Mouse (Mus musculus): Measurements from ENCODE around the gene Gng8. TPM values are rescaled to one million over a fixed set of nuclear protein-coding genes. Genes with fewer than 3 reads are reported as not detected.

Gene Gng8
- total RNA-seq, 2 experiments from 2014 or later = 1.2 to 1.7 TPM

GRCm38 (mm10) chr7:16875326-16875725 is 16.3 kb upstream of the Gng8 start:
- intact Hi-C loops (cut with DNase I) = no loop called here
- no peak for DNase-seq

- intact Hi-C loops (cut with DNase I) = no loop called here
- peak; percentile 33 for DNase-seq
These were observed 15.6 kb upstream of the Gng8 start for GRCm38 (mm10) chr7:16876006-16876405.

DNA sequence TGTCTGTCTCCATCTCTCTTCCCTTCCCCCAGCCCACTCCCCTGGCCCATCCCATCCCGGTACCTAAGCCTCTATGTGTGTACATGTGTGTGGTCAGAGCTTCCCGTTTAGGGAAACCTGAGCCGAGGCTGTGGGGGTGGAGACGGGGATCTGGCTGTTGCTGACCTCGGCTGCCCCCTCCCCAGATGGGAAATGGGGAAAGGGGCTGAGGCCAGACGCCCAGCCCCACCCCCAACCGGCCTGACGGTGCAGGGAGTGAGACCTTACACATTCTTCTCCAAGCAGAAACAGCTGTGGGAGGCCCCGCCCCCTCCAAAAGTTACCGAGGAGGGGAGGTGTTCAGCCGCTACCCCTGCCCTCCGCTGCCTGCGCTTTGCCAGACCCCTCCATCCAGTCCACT is 15.0 kb upstream of the Gng8 start:
- DNase-seq = peak; percentile 32
- intact Hi-C loops (cut with DNase I) = no loop called here

DNA sequence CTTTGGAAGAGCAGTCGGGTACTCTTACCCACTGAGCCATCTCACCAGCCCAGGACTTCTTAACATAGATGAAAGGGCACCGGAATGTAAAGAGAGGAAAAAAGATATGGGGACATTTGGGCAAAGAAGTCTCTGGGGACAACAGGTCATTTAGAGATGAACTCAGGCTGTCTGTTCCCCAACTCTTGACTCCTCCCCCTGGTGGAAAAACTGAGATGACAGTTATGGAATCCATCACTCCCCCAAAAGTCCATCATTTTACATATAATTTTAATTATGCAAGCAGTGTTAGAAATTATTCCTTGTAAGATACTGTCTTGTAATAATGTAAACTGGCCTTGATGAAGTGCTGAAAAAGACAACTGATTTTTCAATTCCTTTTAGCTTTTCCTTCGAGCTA is 13.9 kb upstream of the Gng8 start:
- DNase-seq = no peak
- intact Hi-C loops (cut with DNase I) = no loop called here

GRCm38 (mm10) chr7:16879796-16880547 is 11.6 kb upstream of the Gng8 start:
- intact Hi-C loops (cut with DNase I) = no loop called here
- DNase-seq = peak; percentile 34

GRCm38 (mm10) chr7:16880615-16881014 is 11.0 kb upstream of the Gng8 start:
- no peak for DNase-seq
- intact Hi-C loops (cut with DNase I) = no loop called here

GRCm38 (mm10) chr7:16883162-16883561 is 8.4 kb upstream of the Gng8 start:
- intact Hi-C loops (cut with DNase I) = no loop called here
- no peak for DNase-seq

GRCm38 (mm10) chr7:16884334-16884733 is 7.3 kb upstream of the Gng8 start:
- DNase-seq = no peak
- intact Hi-C loops (cut with DNase I) = no loop called here

DNA sequence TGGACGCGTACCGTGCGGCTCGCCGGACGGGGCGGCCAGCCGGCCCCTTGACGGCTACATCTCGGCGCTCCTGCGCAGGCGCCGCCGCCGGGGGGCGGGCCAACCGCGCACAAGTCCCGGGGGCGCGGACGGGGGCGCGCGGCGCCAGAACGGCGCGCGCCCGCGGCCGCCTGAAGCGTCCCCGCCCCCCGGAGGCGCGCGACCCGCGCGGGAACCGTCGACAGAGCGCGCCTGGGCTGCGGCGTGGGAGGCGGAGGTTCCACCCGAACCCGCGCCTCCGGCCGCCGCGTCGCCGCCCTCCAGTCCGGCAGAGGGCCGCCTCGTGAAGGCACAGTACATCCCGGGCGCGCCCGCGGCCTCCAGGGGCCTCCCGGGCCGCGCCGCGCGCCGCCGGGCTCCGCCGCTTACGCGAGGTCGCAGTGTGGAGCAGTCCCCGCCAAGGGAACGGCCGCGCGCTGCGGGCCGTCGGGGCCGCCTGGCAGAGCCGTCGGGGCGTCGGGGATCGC is 6.3 kb upstream of the Gng8 start:
- intact Hi-C loops (cut with DNase I) = no loop called here
- DNase-seq = peak; percentile 22

DNA sequence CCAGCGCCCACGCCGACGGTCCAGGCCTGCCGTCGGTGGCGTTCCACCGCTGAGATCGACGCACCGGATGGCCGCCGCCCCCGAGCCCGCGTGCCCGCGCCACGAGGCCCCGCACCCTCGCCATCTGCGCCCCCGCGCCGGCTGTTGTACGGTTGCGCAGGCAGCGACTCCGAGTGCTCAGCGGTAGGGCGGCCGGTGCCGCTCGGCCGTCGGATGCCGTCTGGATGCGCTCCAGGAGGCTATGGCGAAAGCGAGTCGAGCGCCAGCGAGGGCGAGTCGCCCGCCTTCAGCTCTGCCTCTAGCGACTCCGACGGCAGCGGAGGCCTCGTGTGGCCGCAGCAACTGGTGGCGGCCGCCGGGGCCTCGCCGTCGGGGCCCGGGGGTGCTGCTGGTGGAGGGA is 5.7 kb upstream of the Gng8 start:
- DNase-seq = peak; percentile 45
- intact Hi-C loops (cut with DNase I) = no loop called here

- DNase-seq = no peak
- intact Hi-C loops (cut with DNase I) = loop anchor here (10.0 kb wide), 1 partner anchor 146 kb away; no protein-coding TSS in a partner anchor
These were observed 1.1 kb upstream of the Gng8 start for GRCm38 (mm10) chr7:16890536-16890935.

DNA sequence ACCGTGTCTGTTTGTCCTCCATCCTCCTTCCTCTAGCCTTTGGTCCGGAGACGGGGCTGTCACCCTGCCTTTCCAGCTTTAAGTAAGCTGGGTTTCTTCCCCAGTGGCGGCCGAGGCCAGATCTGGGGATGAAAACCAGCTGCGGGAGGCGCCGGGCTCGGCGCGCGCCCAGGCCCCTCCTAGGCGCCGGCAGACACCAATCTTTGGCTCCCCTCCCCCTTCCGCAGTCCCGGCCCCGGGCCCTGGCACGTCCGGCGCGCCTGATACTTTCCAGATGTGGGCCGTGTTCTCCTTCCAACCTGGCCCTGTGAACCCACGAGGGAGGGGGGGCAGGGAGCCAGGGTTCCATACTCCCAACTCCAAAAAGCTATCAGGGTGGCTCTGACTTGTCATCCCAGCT is 642 bp upstream of the Gng8 start:
- intact Hi-C loops (cut with DNase I) = loop anchor here (10.0 kb wide), 1 partner anchor 146 kb away; no protein-coding TSS in a partner anchor
- DNase-seq = peak; percentile 37

DNA sequence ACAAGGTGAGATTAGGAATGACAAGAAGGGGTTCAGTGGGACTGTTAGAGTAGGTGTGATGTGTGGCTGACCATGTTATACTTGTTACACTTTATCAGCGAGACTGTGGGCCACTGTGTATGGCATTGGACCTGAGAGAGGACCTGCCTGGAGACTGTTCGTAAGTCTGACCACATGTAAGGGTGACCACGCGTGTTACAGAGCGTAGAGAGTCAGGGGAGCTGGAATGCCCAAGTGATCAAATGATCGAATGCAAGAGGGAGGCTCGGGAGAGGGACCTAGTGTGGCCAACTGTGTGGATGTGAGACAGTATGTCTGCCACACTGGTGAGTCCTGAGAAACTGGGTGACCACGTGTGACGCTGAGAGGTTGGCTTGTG is 755 bp downstream of the Gng8 start:
- DNase-seq = no peak
- intact Hi-C loops (cut with DNase I) = loop anchor here (10.0 kb wide), 1 partner anchor 148 kb away; no protein-coding TSS in a partner anchor

DNA sequence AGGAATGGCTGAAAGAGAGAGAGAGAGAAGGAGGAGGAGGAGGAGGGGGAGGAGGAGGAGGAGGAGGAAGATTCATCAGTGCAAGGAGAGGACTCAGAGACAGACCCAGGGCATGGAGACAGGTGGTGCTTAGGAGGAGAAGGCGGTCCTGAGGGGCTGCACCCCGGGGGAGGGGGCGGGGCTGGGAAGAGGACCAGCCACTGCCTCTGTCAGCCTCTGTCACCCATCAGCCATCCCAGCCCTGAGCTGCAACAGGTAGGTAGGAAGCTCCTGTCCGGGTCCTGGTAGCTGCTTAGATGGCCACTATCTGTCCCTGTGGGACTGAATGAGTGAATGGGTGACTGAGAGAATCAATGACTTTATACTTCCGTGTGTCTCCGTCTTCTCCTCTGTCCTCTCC is 2.0 kb downstream of the Gng8 start:
- intact Hi-C loops (cut with DNase I) = loop anchor here (10.0 kb wide), 1 partner anchor 149 kb away; no protein-coding TSS in a partner anchor
- DNase-seq = no peak

DNA sequence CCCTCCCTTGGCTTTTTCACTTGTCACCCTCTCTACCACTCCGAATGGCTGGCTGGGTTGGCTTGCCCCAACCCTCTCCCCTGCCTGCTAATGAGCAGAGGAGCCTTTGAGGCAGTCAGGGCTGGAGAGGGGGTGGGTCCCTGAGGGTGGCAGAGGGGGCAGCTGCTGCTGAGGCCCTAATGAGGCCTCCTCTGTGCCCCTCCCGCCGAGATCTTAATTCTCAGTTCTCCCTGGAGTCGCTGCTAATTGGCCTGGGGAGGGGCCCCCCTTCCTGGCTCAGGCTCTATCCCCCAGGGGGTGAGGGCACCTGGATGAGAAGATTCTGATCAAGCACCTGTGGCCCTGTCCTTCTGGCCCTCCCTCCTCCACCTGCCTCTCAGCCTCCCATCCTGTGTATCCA is 2.7 kb downstream of the Gng8 start:
- intact Hi-C loops (cut with DNase I) = loop anchor here (10.0 kb wide), 1 partner anchor 149 kb away; no protein-coding TSS in a partner anchor
- DNase-seq = no peak

DNA sequence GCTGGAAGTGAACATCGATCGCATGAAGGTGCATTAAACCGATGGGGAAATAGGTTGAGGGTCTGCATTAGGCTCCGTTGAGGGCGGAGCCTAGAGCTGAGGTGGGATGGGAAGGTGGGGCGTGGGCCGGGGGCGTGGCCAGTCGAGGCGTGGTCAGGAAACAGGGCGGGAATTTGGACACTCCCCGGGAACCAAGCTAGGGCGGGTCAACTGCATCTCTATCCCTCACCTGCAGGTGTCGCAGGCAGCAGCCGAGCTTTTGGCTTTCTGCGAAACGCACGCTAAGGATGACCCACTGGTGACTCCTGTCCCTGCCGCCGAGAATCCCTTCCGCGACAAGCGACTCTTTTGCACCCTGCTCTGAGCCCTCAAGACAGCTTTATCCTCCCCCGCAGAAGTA is 3.4 kb downstream of the Gng8 start:
- intact Hi-C loops (cut with DNase I) = loop anchor here (10.0 kb wide), 1 partner anchor 150 kb away; no protein-coding TSS in a partner anchor
- DNase-seq = peak; percentile 79

GRCm38 (mm10) chr7:16895511-16895910 is 3.9 kb downstream of the Gng8 start:
- intact Hi-C loops (cut with DNase I) = loop anchor here (10.0 kb wide), 1 partner anchor 151 kb away; no protein-coding TSS in a partner anchor
- DNase-seq = no peak

- DNase-seq = no peak
- intact Hi-C loops (cut with DNase I) = no loop called here
These were observed 8.9 kb downstream of the Gng8 start for GRCm38 (mm10) chr7:16900526-16900925.

- no peak for DNase-seq
- intact Hi-C loops (cut with DNase I) = no loop called here
These were observed 11.9 kb downstream of the Gng8 start for GRCm38 (mm10) chr7:16903439-16903955.

GRCm38 (mm10) chr7:16904120-16904675 is 12.6 kb downstream of the Gng8 start:
- DNase-seq = no peak
- intact Hi-C loops (cut with DNase I) = no loop called here

- intact Hi-C loops (cut with DNase I) = no loop called here
- DNase-seq = no peak
These were observed 14.0 kb downstream of the Gng8 start for GRCm38 (mm10) chr7:16905491-16906021.

All from left cerebral cortex, postnatal 4 days (tissue).